Mouse (Mus musculus): ENCODE data around the gene Peak1.

DNA sequence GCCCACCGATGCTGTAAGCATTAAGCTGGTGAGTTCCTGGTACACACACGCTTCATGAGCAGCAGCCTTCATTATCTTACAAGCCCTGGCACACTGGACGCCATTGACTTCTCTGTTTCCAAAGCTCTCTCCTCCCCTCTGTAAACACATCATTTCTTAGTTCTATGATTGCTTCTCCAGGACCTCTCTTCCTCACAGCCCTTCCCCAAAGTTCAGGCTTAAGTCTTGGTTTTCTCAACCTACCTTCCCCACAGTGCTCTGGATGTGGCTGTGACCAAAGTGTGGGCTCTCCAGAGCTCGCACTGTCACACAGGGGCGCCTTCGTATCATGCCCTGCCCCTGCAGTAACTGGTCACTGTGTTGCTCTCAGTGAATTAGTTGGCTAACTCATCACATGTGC lies 252.5 kb downstream of the Peak1 start, which contains the start of gene Tspan3:
- TF ChIP-seq CTCF (IDR thresholded peaks at IDR 0.05; ENCODE audit: borderline replicate concordance, extremely low read depth, insufficient read depth, insufficient read length), result no peak
- TF ChIP-seq POLR2A (IDR thresholded peaks at IDR 0.05; ENCODE audit: borderline replicate concordance, extremely low read depth, insufficient read depth, insufficient read length, poor library complexity, severe bottlenecking), result no peak

All from brain, embryonic 14.5 days (tissue).